In genomic region chr9:102692564-102693475, GRCm38 (mm10) we compare ENCODE assay signal across 8 mouse cellular contexts. TPM values are rescaled to one million over a fixed set of nuclear protein-coding genes. Genes with fewer than 3 reads are reported as not detected.
DNase-seq lines count a peak whose midpoint lies in the region; ATAC-seq and TF ChIP-seq lines count a peak whose summit lies in the region.

No protein-coding gene starts in this region.

- H3K9ac ChIP-seq in forebrain, embryonic 12.5 days = no peak overlapping the region
- no peak overlapping the region for H3K9ac ChIP-seq in forebrain, embryonic 11.5 days (ENCODE audit: low read length)
- H3K9ac ChIP-seq in intestine, embryonic 14.5 days (ENCODE audit: low read length) = no peak overlapping the region

- ATAC-seq in forebrain, embryonic 12.5 days (ENCODE audit: low FRiP score) = no peak
- no peak for ATAC-seq in forebrain, embryonic 11.5 days (replicated peaks; ENCODE audit: low FRiP score)
- no peak for ATAC-seq in intestine, embryonic 14.5 days (replicated peaks; ENCODE audit: low FRiP score, low TSS enrichment, low read depth)
- no peak for ATAC-seq in inflammation-experienced regulatory T-cells, adult 6 months

- no peak for TF ChIP-seq CTCF in layer of hippocampus, adult 2 months (conservative IDR thresholded peaks at IDR 0.05)

- H3K27me3 ChIP-seq in forebrain, embryonic 12.5 days = no peaks in the 10 kb centered on the region
- no peaks in the 10 kb centered on the region for H3K27me3 ChIP-seq in forebrain, embryonic 11.5 days (ENCODE audit: control insufficient read depth, insufficient read depth, low read length)
- H3K27me3 ChIP-seq in intestine, embryonic 14.5 days (replicated peaks; ENCODE audit: control insufficient read depth, insufficient read depth, low read length) = 0 out of 2 replicates have a peak, but pooled peaks cover 4% of the 10 kb centered on the region

- DNase-seq in forebrain, embryonic 11.5 days (ENCODE audit: low spot score) = no peak
- peak; percentile 21 for DNase-seq in retina, postnatal 1 day
- no peak for DNase-seq in retina, embryonic 14.5 days (ENCODE audit: low spot score)
- no peak for DNase-seq in intestine, embryonic 14.5 days (ENCODE audit: low spot score)
- no peak for DNase-seq in layer of hippocampus, adult 2 months (ENCODE audit: low spot score in 2 of 2)
- no peak for DNase-seq in right cerebral cortex, postnatal 4 days

- peaks cover 53% of the 10 kb centered on the region for H3K4me1 ChIP-seq in forebrain, embryonic 12.5 days
- peaks cover 20% of the 10 kb centered on the region; the same call in 1 of the 2 replicates for H3K4me1 ChIP-seq in forebrain, embryonic 11.5 days (replicated peaks; ENCODE audit: control insufficient read depth, insufficient read depth, low read length)
- H3K4me1 ChIP-seq in intestine, embryonic 14.5 days (replicated peaks; ENCODE audit: control insufficient read depth, insufficient read depth, low read length) = peaks cover 34% of the 10 kb centered on the region

- no peaks in the 10 kb centered on the region for H3K9me3 ChIP-seq in forebrain, embryonic 12.5 days
- no peaks in the 10 kb centered on the region for H3K9me3 ChIP-seq in forebrain, embryonic 11.5 days (ENCODE audit: control insufficient read depth, low read length)
- H3K9me3 ChIP-seq in intestine, embryonic 14.5 days (ENCODE audit: control insufficient read depth, low read length) = no peaks in the 10 kb centered on the region

- peak overlapping the region; percentile 68 for H3K27ac ChIP-seq in forebrain, embryonic 12.5 days
- H3K27ac ChIP-seq in forebrain, embryonic 11.5 days (ENCODE audit: low read depth, low read length) = no peak overlapping the region
- peak overlapping the region; percentile 3; the same call in 1 of the 2 replicates for H3K27ac ChIP-seq in intestine, embryonic 14.5 days (ENCODE audit: low read depth)
- H3K27ac ChIP-seq in layer of hippocampus, adult 2 months = no peak overlapping the region

- no peak overlapping the region for H3K4me3 ChIP-seq in forebrain, embryonic 12.5 days (replicated peaks)
- H3K4me3 ChIP-seq in forebrain, embryonic 11.5 days (ENCODE audit: low read depth, low read length) = no peak overlapping the region
- no peak overlapping the region for H3K4me3 ChIP-seq in intestine, embryonic 14.5 days (ENCODE audit: low read depth, low read length)
- no peak overlapping the region for H3K4me3 ChIP-seq in layer of hippocampus, adult 2 months

- H3K4me2 ChIP-seq in forebrain, embryonic 12.5 days = no peak overlapping the region
- no peak overlapping the region for H3K4me2 ChIP-seq in forebrain, embryonic 11.5 days (ENCODE audit: low read depth, low read length, severe bottlenecking)
- H3K4me2 ChIP-seq in intestine, embryonic 14.5 days (ENCODE audit: low read length) = no peak overlapping the region

- WGBS in forebrain, embryonic 12.5 days = 47% methylated on average over 9 of the region's 9 CpGs
- 49% methylated on average over 9 of the region's 9 CpGs for WGBS in forebrain, embryonic 11.5 days
- WGBS in intestine, embryonic 14.5 days = 47% methylated on average over 9 of the region's 9 CpGs

- no peaks in the 10 kb centered on the region for H3K36me3 ChIP-seq in forebrain, embryonic 12.5 days (replicated peaks)
- no peaks in the 10 kb centered on the region for H3K36me3 ChIP-seq in forebrain, embryonic 11.5 days (ENCODE audit: control insufficient read depth, insufficient read depth, low read length)
- H3K36me3 ChIP-seq in intestine, embryonic 14.5 days (ENCODE audit: control insufficient read depth, insufficient read depth, low read length) = no peaks in the 10 kb centered on the region

RNA-seq across cellular contexts. Expression of gene Amotl2, which starts 23.7 kb away (rescaled TPM):
- 82.4 TPM in 2 replicates for polyA plus RNA-seq in forebrain, embryonic 12.5 days (2016; fragmentation: Nextera tagmentation; extraction: Ambion mirVana)
- 72.4 and 73.4 TPM in 2 replicates for polyA plus RNA-seq in forebrain, embryonic 11.5 days (2014; fragmentation: Nextera tagmentation; extraction: Ambion mirVana)
- polyA plus RNA-seq in intestine, embryonic 14.5 days (2014; fragmentation: Nextera tagmentation; extraction: Ambion mirVana) = 29.3 and 33.6 TPM in 2 replicates
- total RNA-seq in layer of hippocampus, adult 2 months (2021) = 10 to 100 TPM; 16.0 to 18.1 TPM
- under 1 TPM in 1 of 3 experiments, not detected in 2; 0.21 TPM for polyA plus RNA-seq in inflammation-experienced regulatory T-cells, adult 6 months (2017; shearing (Covaris generic))

Comparison
In these comparisons a context has a peak if more than half of its experiments do, and no peak if none do; other contexts are left out.
1. H3K27ac ChIP-seq: peak in forebrain, embryonic 12.5 days (single experiment) and intestine, embryonic 14.5 days (single experiment); none in forebrain, embryonic 11.5 days (single experiment) and layer of hippocampus, adult 2 months (single experiment).
2. RNA of gene Amotl2, which starts 23.7 kb away (polyA plus RNA-seq): 82.4 TPM in forebrain, embryonic 12.5 days, 72.4 to 73.4 TPM in forebrain, embryonic 11.5 days and 29.3 to 33.6 TPM in intestine, embryonic 14.5 days; 0.21 TPM in inflammation-experienced regulatory T-cells, adult 6 months; every median in the first group is over 10 times any median in the second.